Mouse (Mus musculus) lung, postnatal 14 days (tissue): Measurements from ENCODE around the gene Ciita.

Experiments
- DNase-seq: peaks from one replicate; pipeline ENCODE4 v3.0.0; 2021

Gene Ciita

DNA sequence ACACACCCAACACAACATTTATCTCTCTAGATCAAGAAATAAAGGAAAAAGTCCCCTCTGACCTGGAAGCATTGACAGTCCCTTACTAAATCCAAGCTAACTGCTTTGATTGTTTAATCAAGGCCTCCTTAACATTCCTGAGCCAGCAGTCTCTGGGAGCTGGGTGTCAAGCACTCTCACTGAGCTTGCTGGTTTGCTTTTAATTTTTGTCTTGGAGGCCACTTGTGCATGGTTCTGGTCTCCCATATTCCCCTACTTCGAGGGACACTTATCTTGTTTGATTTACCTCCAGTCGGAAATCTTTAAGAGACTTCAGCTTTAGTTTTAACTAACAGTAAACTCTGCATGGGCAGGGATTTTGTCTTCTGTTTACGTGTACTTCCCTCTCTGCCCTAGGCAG is 4.9 kb upstream of the Ciita start:
- no peak for DNase-seq

DNA sequence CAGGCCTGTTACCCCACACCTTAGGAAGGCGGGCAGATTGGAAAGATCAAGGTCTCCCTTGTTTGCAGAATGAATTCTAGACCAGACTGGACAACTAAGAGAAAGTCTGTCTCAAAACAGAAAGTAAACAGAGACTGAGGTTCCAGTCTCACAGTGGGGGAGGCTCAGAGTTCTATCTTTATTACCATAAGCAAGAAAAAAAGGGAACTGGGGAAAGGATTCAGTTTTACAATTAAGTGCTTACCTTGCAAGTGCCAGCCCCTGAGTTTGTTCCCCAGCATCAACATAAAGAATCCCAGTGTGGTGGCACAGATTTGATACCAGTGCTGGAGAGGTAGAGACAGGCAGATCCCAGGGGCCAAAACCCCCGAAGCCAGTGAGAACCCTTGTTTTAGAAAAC is 3.9 kb upstream of the Ciita start:
- no peak for DNase-seq

- DNase-seq = no peak
These were observed 2.5 kb downstream of the Ciita start for GRCm38 (mm10) chr16:10482343-10482742.

GRCm38 (mm10) chr16:10486993-10487392 is 7.1 kb downstream of the Ciita start:
- no peak for DNase-seq

DNA sequence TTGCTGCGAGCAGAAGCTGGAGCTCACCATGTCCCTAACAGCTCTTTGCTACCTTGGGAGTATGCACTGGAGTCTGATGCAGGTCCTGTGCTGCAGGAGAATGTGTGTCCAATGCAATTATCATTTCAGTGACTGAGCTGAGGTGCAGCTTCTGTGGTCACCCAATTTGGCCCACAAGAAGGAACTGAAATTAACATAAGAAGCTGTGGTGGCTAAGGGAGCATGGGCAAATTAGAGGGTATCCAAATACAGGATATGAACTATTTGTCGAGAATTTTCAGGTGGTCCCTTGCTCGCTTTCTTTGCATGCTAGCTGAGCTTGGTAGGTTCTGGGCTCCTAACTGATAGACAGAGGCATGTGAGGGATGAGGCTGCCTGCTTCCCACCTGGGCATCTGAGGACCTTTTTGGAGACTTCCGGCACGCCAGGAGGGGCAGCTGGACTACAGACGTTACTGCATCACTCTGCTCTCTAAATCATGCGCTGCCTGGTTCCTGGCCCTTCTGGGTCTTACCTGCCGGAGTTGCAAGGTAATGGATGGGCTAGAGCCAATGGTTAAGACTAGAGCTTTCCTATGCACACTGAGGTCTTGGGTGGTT is 8.1 kb downstream of the Ciita start:
- no peak for DNase-seq

- DNase-seq = no peak
These were observed 9.1 kb downstream of the Ciita start for GRCm38 (mm10) chr16:10488769-10489481.

DNA sequence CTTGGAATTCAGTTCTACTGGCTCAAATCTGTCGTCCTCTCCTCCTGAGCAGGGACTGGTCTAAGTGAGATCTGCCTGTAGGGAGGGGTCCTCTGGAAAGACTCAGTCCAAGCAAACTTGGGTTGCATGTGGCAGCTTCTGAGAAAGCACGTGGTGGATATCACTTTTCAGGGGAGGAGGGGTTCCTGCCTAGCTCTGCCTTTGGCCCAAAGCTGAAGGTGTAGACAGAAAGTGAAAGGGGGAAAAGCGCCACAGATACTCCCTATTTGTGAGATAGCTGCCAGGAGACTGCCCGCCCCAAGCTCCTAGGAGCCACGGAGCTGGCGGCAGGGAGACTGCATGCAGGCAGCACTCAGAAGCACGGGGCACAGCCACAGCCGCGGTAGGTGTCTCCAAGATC is 9.6 kb downstream of the Ciita start:
- no peak for DNase-seq

DNA sequence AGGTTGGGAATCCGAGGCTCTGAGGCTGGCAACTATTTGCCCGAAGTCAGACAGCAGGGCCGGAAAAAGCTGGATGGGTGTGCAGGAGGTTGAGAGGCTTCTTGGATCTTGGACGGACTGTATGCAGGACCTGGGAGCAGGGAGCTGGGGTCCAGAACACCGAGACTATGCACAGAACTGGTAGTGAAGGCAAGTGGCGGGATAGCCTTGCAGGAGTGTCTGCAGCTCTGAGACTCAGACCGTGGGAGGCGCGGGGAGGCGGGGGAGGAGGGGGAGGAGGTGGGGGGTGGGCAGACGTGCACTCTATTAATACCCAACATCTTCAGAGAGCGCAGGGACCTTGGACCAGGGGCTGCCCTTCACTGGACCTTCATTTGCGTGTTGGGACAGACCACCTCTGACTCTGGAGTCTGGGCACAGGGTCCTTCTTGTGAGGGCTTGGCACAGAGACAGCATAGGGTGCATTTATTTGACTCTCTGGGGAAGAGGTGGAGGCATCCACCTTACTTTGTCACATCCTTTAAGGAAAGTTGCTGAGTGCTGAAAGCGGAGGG is 10.1 kb downstream of the Ciita start:
- no peak for DNase-seq

DNA sequence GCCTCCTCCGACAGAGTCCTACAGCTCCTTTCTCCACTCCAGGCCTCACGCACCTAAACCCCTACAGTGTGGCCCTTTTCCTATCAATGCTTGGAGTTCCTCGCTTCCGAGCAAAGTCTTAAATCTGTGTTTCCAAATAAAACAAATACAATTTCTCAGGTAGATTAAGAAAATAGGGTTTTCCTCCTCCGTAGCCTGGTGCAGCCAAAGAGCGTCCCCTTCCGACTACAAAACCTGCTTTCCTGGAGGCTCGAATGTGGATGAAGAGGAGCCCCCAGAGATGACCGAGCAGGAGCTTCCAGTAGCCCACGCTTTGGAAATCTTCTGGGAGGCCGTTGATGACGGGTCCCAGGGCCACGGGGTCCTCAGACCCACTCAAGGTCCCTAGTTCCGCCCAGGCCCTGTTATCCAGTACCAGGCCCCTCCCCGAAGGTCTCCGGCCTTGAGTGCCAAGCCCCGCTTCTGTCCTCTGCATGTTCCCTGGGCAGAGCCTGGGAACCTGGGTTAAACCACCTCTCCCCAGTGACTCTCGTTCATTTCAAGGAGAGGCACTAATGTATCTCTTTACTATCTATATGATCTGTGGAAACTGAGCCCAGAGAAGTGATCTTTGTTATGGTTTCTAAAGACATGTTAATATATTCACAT is 10.8 kb downstream of the Ciita start:
- DNase-seq = no peak

- DNase-seq = no peak
These were observed 11.9 kb downstream of the Ciita start for GRCm38 (mm10) chr16:10491716-10492115.

DNA sequence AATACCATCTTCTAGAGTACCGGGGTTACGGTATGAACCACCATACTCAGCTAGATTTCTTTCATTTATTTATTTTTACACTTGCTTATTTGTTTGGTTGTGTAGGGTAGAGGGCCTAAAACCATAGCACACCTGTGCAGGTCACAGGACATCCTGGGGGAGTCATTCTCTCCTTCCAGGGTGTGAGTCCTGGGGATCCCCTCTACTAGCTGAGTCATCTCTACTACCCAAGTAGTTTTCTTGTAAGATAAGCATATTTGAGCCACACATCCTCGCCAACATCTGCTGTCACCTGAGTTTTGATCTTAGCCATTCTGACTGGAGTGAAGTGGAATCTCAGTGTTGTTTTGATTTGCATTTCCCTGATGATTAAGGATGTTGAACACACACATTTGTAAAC is 12.7 kb downstream of the Ciita start:
- DNase-seq = no peak

DNA sequence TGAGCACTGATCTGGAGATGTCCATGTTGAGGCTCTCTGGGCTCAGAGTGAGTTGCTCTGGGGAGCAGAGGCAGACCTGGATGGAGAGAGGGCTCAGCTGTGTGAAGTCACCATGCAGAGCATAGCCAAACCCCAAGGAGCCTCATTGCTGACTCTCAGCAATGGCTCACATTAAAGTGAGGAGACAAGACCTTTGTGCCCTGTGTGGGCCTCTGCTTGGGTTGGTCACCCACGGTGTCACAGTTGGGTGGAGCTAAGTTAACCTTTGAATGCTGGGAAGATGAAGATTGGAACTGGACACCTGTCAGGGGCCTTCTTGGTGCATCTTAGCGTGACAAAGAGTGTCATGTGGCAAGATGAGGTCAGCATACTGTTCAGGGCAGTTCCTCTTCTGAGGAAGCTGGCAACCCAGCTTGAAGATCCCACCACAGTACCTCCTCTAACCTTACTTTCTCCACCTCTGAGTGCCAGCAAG is 16.0 kb downstream of the Ciita start:
- no peak for DNase-seq

DNA sequence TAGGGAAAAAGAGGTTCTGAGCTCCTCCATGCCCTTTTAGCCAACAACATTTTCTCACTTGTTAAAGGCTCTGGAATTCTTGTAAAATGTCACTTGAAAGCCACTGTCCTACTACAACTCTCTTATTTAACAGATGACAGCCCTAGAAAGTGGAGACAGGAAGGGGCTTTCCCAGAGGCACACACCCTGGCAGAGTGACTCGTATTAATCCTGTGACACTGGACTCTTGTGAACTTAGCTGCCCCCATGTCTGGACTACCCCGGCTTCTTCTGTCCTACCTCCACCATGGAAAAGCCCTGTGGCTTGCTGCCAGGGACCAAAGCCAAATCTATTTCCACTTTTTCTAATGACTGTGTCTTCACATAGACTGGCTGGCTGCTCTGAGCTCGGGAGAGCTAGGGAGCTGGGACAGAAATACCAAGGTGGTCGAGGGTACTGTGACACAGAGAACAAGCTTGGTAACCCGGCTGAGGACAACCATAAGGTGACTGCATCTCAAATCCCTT is 18.3 kb downstream of the Ciita start:
- DNase-seq = peak; percentile 22

- no peak for DNase-seq
These were observed 19.3 kb downstream of the Ciita start for GRCm38 (mm10) chr16:10499122-10499521.

- peak; percentile 69 for DNase-seq
These were observed 22.0 kb downstream of the Ciita start for GRCm38 (mm10) chr16:10501865-10502264.

- DNase-seq = no peak
These were observed 23.2 kb downstream of the Ciita start for GRCm38 (mm10) chr16:10503058-10503457.

GRCm38 (mm10) chr16:10507445-10507844 is 27.6 kb downstream of the Ciita start:
- no peak for DNase-seq

- DNase-seq = no peak
These were observed 28.8 kb downstream of the Ciita start for GRCm38 (mm10) chr16:10508691-10509090.

GRCm38 (mm10) chr16:10510477-10511133 is 30.7 kb downstream of the Ciita start:
- no peak for DNase-seq

DNA sequence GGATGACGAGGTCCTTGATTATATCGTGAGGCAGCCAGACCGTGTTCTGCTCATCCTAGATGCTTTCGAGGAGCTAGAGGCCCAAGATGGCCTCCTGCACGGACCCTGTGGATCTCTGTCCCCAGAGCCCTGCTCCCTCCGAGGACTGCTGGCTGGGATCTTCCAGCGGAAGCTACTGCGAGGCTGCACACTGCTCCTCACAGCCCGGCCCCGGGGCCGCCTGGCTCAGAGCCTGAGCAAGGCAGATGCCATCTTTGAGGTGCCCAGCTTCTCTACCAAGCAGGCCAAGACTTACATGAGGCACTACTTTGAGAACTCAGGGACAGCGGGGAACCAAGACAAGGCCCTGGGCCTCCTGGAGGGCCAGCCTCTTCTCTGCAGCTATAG is 31.3 kb downstream of the Ciita start:
- DNase-seq = no peak

DNA sequence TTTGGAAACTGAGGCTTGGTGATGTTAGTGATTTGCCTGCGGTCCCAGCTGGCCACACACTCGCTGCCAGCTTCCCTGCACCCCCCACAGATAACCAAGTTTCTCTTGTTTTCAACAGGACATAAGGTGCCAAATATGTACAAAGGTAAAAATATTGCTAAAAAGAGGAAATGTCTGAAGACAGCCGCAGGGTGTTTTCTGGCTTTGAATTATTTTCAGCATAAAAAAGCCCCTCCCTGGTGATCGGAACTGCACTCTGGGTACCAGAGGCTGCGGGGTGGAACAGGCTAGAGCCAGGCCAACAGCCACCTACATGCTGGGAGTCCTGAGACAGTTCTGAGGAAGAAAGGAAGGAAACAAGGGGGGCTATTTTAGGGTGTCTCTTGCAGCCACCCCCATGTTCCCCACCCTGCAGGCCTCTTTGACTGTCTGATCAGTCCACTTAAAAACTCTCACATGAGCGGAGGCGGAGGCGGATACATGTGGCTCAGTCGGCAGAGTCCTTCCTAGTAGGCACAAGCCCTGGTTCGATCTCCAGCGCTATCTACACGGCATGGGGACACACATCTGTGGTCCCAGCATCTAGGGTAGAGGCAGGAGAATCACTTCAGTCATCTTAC is 36.2 kb downstream of the Ciita start:
- no peak for DNase-seq

DNA sequence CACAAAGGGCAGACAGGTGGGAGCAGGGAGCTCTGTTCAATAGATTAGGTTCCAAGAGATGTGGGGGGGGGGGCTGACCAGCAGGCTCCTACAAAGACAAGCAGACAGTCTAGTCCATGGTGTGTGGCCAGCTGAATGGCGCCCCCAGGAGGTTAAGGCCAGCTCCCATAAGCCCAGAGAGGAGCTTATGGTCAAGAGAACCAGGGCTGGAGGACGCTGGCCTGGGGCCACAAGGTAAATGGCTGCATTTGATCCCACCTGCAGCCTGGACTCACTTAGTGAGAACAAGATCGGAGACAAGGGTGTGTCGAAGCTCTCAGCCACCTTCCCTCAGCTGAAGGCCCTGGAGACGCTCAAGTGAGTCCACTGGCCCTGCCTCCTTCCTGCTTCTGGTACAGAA is 38.2 kb downstream of the Ciita start:
- DNase-seq = no peak
